Mouse (Mus musculus) forebrain, embryonic 11.5 days (tissue): ENCODE measurements at regions not wholly inside any gene's neighbourhood (a gene's known extent, or its start where the extent isn't known, plus 50 kb on each side); places are given as distances from the start of the nearest gene placed in this dataset.
"Not testable (repeated sequence)": the region's sequence is repeated elsewhere in the genome, so short reads cannot be mapped to it uniquely, and the experiment has no call there.

Experiments used
- ATAC-seq: fragments of 200-750 bp; cut with Nextera tagmentation; replicated peaks from 2 replicates; pipeline ENCODE4 v1.8.0; 2017; ENCODE audit warnings: moderate TSS enrichment; ENCODE audit not compliant: low FRiP score
- DNase-seq: peaks from one replicate; pipeline ENCODE4 v3.0.0-alpha.2; 2017; ENCODE audit warnings: low spot score
- H3K27ac ChIP-seq: fragments of 300-500 bp; sonication (generic); 2 replicates; pipeline ENCODE4 v1.5.1; 2014; ENCODE audit warnings: low read depth, low read length
- H3K27me3 ChIP-seq: fragments of 300-500 bp; sonication (generic); 2 replicates; pipeline ENCODE4 v1.6.1; 2014; ENCODE audit warnings: mild to moderate bottlenecking, low read length, mixed read lengths; ENCODE audit not compliant: control insufficient read depth, insufficient read depth
- H3K36me3 ChIP-seq: fragments of 300-500 bp; sonication (generic); 2 replicates; pipeline ENCODE4 v1.6.1; 2014; ENCODE audit warnings: mild to moderate bottlenecking, low read length, moderate library complexity, mixed read lengths; ENCODE audit not compliant: control insufficient read depth, insufficient read depth
- H3K4me1 ChIP-seq: fragments of 300-500 bp; sonication (generic); replicated peaks from 2 replicates; pipeline ENCODE4 v1.6.1; 2014; ENCODE audit warnings: low read length, mixed read lengths; ENCODE audit not compliant: control insufficient read depth, insufficient read depth
- H3K4me2 ChIP-seq: fragments of 300-500 bp; sonication (generic); 2 replicates; pipeline ENCODE4 v1.6.1; 2014; ENCODE audit warnings: low read depth, mild to moderate bottlenecking, low read length, moderate library complexity, mixed read lengths; ENCODE audit not compliant: severe bottlenecking
- H3K4me3 ChIP-seq: fragments of 300-500 bp; sonication (generic); 2 replicates; pipeline ENCODE4 v1.5.1; 2014; ENCODE audit warnings: low read depth, low read length
- H3K9ac ChIP-seq: fragments of 300-500 bp; sonication (generic); 2 replicates; pipeline ENCODE4 v1.6.1; 2014; ENCODE audit warnings: low read length
- H3K9me3 ChIP-seq: fragments of 300-500 bp; sonication (generic); 2 replicates; pipeline ENCODE4 v1.6.1; 2016; ENCODE audit warnings: low read length, mixed read lengths; ENCODE audit not compliant: control insufficient read depth
- WGBS: fragments of 180-500 bp; shearing (Covaris S2); extraction: QIAGEN DNeasy Blood & Tissue Kit; methylation state at CpG from one replicate; pipeline ENCODE4 v1.1.7; 2014; 5-methylcytosine and 5-hydroxymethylcytosine counted together

DNA sequence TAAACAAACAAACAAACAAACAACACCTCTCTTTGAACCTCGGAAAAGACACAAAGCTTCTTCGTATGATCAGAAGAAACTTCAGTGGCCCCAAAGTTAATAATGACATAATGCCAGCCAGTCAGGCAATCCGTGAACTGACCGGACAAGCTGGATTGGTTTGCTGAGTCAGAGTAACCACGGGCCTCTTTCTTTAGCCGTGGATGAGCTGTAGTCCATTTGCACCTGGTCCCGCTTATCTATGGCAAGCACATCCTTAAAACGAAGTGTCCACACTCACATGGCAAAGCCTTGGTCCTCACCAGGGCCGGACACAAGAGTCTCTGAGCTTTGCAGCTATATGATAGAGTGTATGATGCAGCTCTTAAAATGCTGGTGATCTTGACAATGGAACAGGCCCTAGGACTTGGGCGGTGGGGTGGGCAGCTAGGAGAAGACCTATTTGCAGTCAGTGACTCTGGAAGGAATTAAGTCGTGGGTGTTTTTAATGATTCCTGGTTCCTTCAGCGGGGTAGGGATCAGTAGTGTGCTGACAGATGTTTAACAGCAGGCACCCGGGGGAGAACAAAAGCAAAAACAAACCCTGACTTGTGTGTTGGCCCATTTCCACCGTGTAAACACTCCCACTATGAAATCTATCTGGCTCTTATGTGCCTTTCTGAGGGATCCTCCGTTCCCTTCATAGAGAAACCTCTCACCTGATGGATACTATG is 53.6 kb upstream of the Dyrk2 start:
- 76% methylated on average over 15 of the region's 15 CpGs for WGBS
- Histone ChIP-seq H3K9ac (no peak overlapping the region), H3K9me3 (no peaks in the 10 kb centered on the region), H3K27me3 (no peaks in the 10 kb centered on the region), H3K27ac (no peak overlapping the region), H3K4me1 (no peaks in the 10 kb centered on the region), H3K4me3 (no peak overlapping the region), H3K36me3 (no peaks in the 10 kb centered on the region), H3K4me2 (no peak overlapping the region)
- DNase-seq (no peak), ATAC-seq (no peak)

DNA sequence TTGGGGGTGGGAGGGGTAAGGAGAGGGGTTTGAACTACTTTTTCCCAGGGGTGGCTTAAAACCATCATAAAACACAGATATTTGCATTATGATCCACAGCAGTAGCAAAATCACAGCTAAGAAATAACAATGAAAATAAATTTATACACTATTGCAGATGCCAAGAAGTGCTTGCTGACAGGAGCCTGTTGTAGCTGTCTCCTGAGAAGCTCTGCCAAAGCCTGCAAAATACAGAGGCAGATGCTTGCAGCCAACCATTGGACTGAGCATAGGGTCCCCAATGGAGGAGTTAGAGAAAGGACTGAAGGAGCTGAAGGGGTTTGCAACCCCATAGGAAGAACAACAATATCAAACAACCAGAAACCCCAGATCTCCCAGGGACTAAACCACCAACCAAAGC is 52.1 kb upstream of the Dyrk2 start:
- H3K9me3 ChIP-seq, H3K36me3 ChIP-seq, H3K4me2 ChIP-seq, ATAC-seq, DNase-seq, H3K4me3 ChIP-seq, H3K27me3 ChIP-seq, H3K27ac ChIP-seq, H3K9ac ChIP-seq, H3K4me1 ChIP-seq: not testable (repeated sequence)
